In genomic region chr8:124434126-124434790, GRCm38 (mm10) we compare ENCODE assay signal across 8 mouse cellular contexts. TPM values are rescaled to one million over a fixed set of nuclear protein-coding genes. Genes with fewer than 3 reads are reported as not detected.
DNase-seq lines count a peak whose midpoint lies in the region; ATAC-seq lines count a peak whose summit lies in the region.

No protein-coding gene starts in this region.

- H3K36me3 ChIP-seq in intestine, embryonic 14.5 days (ENCODE audit: control insufficient read depth, insufficient read depth, low read length) = no peaks in the 10 kb centered on the region

- H3K9me3 ChIP-seq in intestine, embryonic 14.5 days (ENCODE audit: control insufficient read depth, low read length) = no peaks in the 10 kb centered on the region

- peak overlapping the region; percentile 65 for H3K4me3 ChIP-seq in intestine, embryonic 14.5 days (ENCODE audit: low read depth, low read length)

- H3K4me2 ChIP-seq in intestine, embryonic 14.5 days (ENCODE audit: low read length) = peak overlapping the region; percentile 96

- H3K27ac ChIP-seq in intestine, embryonic 14.5 days (ENCODE audit: low read depth) = no peak overlapping the region

- 1% methylated on average over 81 of the region's 101 CpGs for WGBS in intestine, embryonic 14.5 days

- peak; percentile 98 for ATAC-seq in intestine, embryonic 14.5 days (replicated peaks; ENCODE audit: low FRiP score, low TSS enrichment, low read depth)
- peak; percentile 100 for ATAC-seq in megakaryocyte-erythroid progenitor cell, adult 5-6 weeks (replicated peaks; ENCODE audit: low FRiP score, low TSS enrichment, poor library complexity, severe bottlenecking)

- peaks cover 16% of the 10 kb centered on the region for H3K27me3 ChIP-seq in intestine, embryonic 14.5 days (replicated peaks; ENCODE audit: control insufficient read depth, insufficient read depth, low read length)

- intact Hi-C loops in gastrocnemius, postnatal 36 days (cut with DNase I) = loop anchor here (10.0 kb wide), 1 partner anchor 361 kb away; the partner anchor contains the start of gene Trim67
- intact Hi-C loops in left cerebral cortex, postnatal 10 days (cut with DNase I) = loop anchor here (5.0 kb wide), 2 partner anchors 37 to 73 kb away; no protein-coding TSS in a partner anchor

- H3K4me1 ChIP-seq in intestine, embryonic 14.5 days (replicated peaks; ENCODE audit: control insufficient read depth, insufficient read depth, low read length) = peaks cover 12% of the 10 kb centered on the region

- DNase-seq in adrenal gland, postnatal 10 days = peak; percentile 98
- peak; percentile 96 for DNase-seq in embryo, embryonic 9.5 days (ENCODE audit: extremely low spot score)
- peak; percentile 82 to 92 for DNase-seq in gastrocnemius, postnatal 36 days
- peak; percentile 96 for DNase-seq in intestine, embryonic 14.5 days (ENCODE audit: low spot score)
- peak; percentile 94 to 99 for DNase-seq in left cerebral cortex, postnatal 10 days (ENCODE audit: extremely low spot score in 1 of 2, low spot score in 2 of 2)
- peak; percentile 97 for DNase-seq in right cerebral cortex, postnatal 36 days (ENCODE audit: low spot score in 2 of 2)
- DNase-seq in urinary bladder, postnatal 4 days (ENCODE audit: low spot score in 2 of 2) = peak; percentile 95 to 96

- H3K9ac ChIP-seq in intestine, embryonic 14.5 days (ENCODE audit: low read length) = peak overlapping the region; percentile 62

RNA-seq across cellular contexts. Expression of gene Pgbd5, which starts 5.2 kb away (rescaled TPM):
- 1 to 10 TPM; 4.4 to 6.8 TPM for total RNA-seq in adrenal gland, postnatal 10 days (2021)
- total RNA-seq in gastrocnemius, postnatal 36 days (2021) = under 1 TPM; 0.15 to 0.25 TPM
- 3.5 and 3.9 TPM in 2 replicates for polyA plus RNA-seq in intestine, embryonic 14.5 days (2014; fragmentation: Nextera tagmentation; extraction: Ambion mirVana)
- 100 to 1,000 TPM; 126 to 127 TPM for total RNA-seq in left cerebral cortex, postnatal 10 days (2021)
- total RNA-seq in megakaryocyte-erythroid progenitor cell, adult 5-6 weeks (2014; fragmentation: Nextera tagmentation) = not detected in 2 replicates
- not detected in 2 replicates for total RNA-seq in megakaryocyte-erythroid progenitor cell, adult 5-6 weeks (2017)

Comparison
In these comparisons a context has a peak if more than half of its experiments do, and no peak if none do; other contexts are left out.
1. RNA of gene Pgbd5, which starts 5.2 kb away (total RNA-seq): 126 to 127 TPM in left cerebral cortex, postnatal 10 days; 4.4 to 6.8 TPM in adrenal gland, postnatal 10 days, 0.15 to 0.25 TPM in gastrocnemius, postnatal 36 days and not detected in megakaryocyte-erythroid progenitor cell, adult 5-6 weeks; every median in the first group is over 10 times any median in the second.
2. Peak in every context shown above with its lines, with median percentiles within 50 percentile points of each other: DNase-seq.